Mouse (Mus musculus): Measurements from ENCODE around the gene Myh6. TPM values are rescaled to one million over a fixed set of nuclear protein-coding genes. Genes with fewer than 3 reads are reported as not detected.
"Not testable (repeated sequence)": the region's sequence is repeated elsewhere in the genome, so short reads cannot be mapped to it uniquely, and the experiment has no call there.

Gene Myh6
- polyA plus RNA-seq, 1 experiment from 2014 or later = 0.51 TPM

DNA sequence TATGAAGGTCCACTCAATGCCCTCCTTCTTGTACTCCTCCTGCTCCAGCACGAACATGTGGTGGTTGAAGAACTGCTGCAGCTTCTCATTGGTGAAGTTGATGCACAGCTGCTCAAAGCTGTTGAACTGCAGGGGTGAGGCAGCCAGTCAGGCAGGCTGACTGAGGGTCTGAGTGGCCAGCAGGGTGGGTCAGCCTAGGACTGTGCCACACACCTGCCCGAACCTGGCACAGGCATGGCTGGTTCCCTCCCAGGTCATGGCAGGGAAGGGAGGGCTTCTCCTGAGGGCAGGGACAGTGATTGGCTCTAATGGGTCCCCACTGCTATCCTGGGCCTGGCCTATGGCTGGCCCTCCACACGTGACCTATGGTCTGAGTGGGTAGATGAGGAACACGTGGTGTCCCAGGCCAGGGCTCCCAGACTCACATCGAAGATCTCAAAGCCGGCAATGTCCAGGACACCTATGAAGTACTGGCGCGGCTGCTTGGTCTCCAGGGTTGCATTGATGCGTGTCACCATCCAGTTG lies 21.7 kb upstream of the Myh6 start:
- not testable (repeated sequence) for H3K27me3 ChIP-seq (ENCODE audit: control insufficient read depth, insufficient read depth, low read depth, low read length); H3K4me1 ChIP-seq (ENCODE audit: control insufficient read depth, low read depth, low read length); H3K9me3 ChIP-seq (replicated peaks; ENCODE audit: control insufficient read depth, low read length); H3K4me3 ChIP-seq (ENCODE audit: low read depth, low read length); H3K36me3 ChIP-seq (ENCODE audit: control insufficient read depth, insufficient read depth); H3K4me2 ChIP-seq (ENCODE audit: low read depth, low read length); H3K27ac ChIP-seq (ENCODE audit: low read length); H3K9ac ChIP-seq (ENCODE audit: low read depth, low read length); ATAC-seq (ENCODE audit: low read depth)
- 72% methylated on average over 9 of the region's 9 CpGs for WGBS (ENCODE audit: insufficient replicate concordance)

DNA sequence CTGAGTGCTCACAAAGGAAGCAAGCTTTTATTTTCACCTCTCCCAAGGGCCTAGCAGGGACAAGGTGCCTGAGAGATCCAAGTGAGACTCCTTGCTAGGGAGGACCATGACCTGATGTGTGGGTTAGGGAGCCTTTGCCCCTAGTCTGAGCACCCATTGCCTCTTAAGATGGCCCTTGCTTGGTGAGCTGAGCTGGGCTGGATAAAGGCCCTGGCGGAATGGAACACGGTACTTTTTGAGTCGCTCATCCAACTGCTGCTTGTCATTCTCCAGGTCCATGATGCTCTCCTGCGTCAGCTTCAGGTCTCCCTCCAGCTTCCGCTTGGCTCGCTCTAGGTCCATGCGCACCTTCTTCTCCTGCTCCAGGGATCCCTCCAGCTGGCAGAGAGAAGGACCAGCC lies 15.2 kb upstream of the Myh6 start:
- H3K27me3 ChIP-seq (ENCODE audit: control insufficient read depth, insufficient read depth, low read depth, low read length) = no peaks in the 10 kb centered on the region
- H3K4me1 ChIP-seq (ENCODE audit: control insufficient read depth, low read depth, low read length) = no peaks in the 10 kb centered on the region
- H3K4me2 ChIP-seq (ENCODE audit: low read depth, low read length) = no peak overlapping the region
- H3K36me3 ChIP-seq (ENCODE audit: control insufficient read depth, insufficient read depth) = no peaks in the 10 kb centered on the region
- no peak overlapping the region for H3K4me3 ChIP-seq (ENCODE audit: low read depth, low read length)
- ATAC-seq (ENCODE audit: low read depth) = no peak
- no peaks in the 10 kb centered on the region for H3K9me3 ChIP-seq (replicated peaks; ENCODE audit: control insufficient read depth, low read length)
- H3K27ac ChIP-seq (ENCODE audit: low read length) = no peak overlapping the region
- H3K9ac ChIP-seq (ENCODE audit: low read depth, low read length) = no peak overlapping the region
- 78% methylated on average over 7 of the region's 7 CpGs for WGBS (ENCODE audit: insufficient replicate concordance)

DNA sequence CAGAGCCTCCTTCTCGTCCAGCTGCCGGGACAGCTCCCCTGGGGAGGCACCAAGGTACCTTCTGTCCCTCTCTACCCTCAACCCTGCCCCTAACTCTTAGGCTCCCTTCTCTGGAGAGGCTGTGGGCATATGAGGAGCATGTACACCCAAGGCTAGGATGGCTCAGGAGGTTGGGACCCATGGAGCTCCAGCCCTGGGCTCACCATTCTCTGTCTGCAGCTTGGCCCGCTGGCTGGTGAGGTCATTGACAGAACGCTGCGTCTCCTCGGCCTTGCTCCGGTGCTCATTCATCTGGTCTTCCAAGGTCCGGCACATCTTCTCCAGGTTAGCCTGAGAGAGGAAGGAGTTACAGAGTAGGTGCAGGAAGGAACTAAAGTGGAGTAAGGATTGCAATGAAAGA lies 11.9 kb upstream of the Myh6 start:
- no peak overlapping the region for H3K9ac ChIP-seq (ENCODE audit: low read depth, low read length)
- H3K9me3 ChIP-seq (replicated peaks; ENCODE audit: control insufficient read depth, low read length) = no peaks in the 10 kb centered on the region
- no peaks in the 10 kb centered on the region for H3K36me3 ChIP-seq (ENCODE audit: control insufficient read depth, insufficient read depth)
- WGBS (ENCODE audit: insufficient replicate concordance) = 77% methylated on average over 8 of the region's 8 CpGs
- H3K27ac ChIP-seq (ENCODE audit: low read length) = no peak overlapping the region
- no peak overlapping the region for H3K4me2 ChIP-seq (ENCODE audit: low read depth, low read length)
- H3K4me1 ChIP-seq (ENCODE audit: control insufficient read depth, low read depth, low read length) = no peaks in the 10 kb centered on the region
- no peak for ATAC-seq (ENCODE audit: low read depth)
- H3K4me3 ChIP-seq (ENCODE audit: low read depth, low read length) = no peak overlapping the region
- no peaks in the 10 kb centered on the region for H3K27me3 ChIP-seq (ENCODE audit: control insufficient read depth, insufficient read depth, low read depth, low read length)

DNA sequence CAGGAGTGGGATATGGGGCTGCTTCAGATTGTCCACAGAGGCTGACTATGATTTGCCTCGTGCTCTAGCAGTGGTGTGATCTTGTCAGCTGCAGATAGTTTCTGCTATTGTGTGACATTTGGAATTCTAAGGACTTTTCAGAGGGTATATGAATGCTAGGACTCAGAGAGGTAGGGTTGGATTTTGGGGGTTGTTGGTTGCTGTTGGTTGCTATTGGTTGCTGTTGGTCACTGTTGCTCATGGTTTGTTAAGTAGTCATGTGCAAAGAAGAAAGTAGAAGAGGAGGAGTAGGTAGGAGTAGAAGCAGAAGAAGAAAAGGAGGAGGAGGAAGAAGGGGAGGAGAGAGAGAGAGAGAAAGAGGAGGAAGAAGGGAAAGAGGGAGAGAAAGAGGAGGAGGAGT lies 9.9 kb upstream of the Myh6 start, which contains the start of gene Gm17428:
Gene Gm17428, plus strand, starts transcription at position 301 of the 400 bp plus-strand sequence.
- H3K27me3 ChIP-seq (ENCODE audit: control insufficient read depth, insufficient read depth, low read depth, low read length) = no peaks in the 10 kb centered on the region
- H3K4me3 ChIP-seq (ENCODE audit: low read depth, low read length) = no peak within 1 kb of the TSS
- H3K9me3 ChIP-seq (replicated peaks; ENCODE audit: control insufficient read depth, low read length) = no peaks in the 10 kb centered on the region
- no peak within 1 kb of the TSS for H3K9ac ChIP-seq (ENCODE audit: low read depth, low read length)
- ATAC-seq (ENCODE audit: low read depth) = no peak
- H3K4me2 ChIP-seq (ENCODE audit: low read depth, low read length) = no peak within 1 kb of the TSS
- H3K36me3 ChIP-seq (ENCODE audit: control insufficient read depth, insufficient read depth) = no peaks in the 10 kb centered on the region
- H3K4me1 ChIP-seq (ENCODE audit: control insufficient read depth, low read depth, low read length) = no peaks in the 10 kb centered on the region
- 42% methylated on average over 1 of the region's 1 CpGs for WGBS (ENCODE audit: insufficient replicate concordance)
- no peak within 1 kb of the TSS for H3K27ac ChIP-seq (ENCODE audit: low read length)

DNA sequence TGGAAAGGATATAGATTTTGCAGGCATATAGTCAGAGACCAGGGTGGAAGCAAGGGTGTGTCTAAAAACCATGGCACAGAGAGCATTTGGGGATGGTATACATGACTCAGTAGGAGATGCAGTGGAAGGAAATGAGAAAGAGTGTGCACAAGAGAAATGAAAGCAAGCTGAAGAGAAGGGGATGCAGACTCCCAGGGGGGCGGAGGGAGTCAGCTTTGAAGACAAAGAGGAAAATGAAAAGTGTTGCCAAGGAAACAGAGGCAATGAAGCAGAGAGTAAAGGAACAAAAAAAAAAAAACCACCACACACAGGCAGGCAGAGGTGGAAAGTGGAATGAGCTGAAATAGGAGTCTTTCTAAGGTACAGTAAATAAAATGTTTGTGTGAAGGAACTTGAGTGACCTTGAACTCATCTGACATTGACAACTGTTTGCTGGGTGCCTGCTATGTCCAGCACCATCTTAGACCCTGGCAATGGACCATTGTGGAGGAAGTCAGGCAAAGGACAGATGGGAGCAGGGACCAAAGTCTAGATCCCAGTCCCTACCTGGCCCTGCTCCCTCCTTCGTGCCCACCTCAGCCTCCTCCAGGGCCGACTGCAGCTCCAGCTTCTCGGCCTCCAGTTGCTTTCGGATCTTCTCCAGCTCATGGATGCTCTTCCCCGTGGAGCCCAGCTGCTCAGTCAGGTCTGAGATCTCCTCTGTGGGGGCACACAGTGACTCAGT lies 7.5 kb upstream of the Myh6 start:
- no peaks in the 10 kb centered on the region for H3K9me3 ChIP-seq (replicated peaks; ENCODE audit: control insufficient read depth, low read length)
- H3K4me2 ChIP-seq (ENCODE audit: low read depth, low read length) = no peak overlapping the region
- no peak overlapping the region for H3K9ac ChIP-seq (ENCODE audit: low read depth, low read length)
- H3K4me1 ChIP-seq (ENCODE audit: control insufficient read depth, low read depth, low read length) = no peaks in the 10 kb centered on the region
- no peaks in the 10 kb centered on the region for H3K27me3 ChIP-seq (ENCODE audit: control insufficient read depth, insufficient read depth, low read depth, low read length)
- H3K4me3 ChIP-seq (ENCODE audit: low read depth, low read length) = no peak overlapping the region
- WGBS (ENCODE audit: insufficient replicate concordance) = 59% methylated on average over 6 of the region's 6 CpGs
- H3K27ac ChIP-seq (ENCODE audit: low read length) = no peak overlapping the region
- ATAC-seq (ENCODE audit: low read depth) = no peak
- H3K36me3 ChIP-seq (ENCODE audit: control insufficient read depth, insufficient read depth) = no peaks in the 10 kb centered on the region

DNA sequence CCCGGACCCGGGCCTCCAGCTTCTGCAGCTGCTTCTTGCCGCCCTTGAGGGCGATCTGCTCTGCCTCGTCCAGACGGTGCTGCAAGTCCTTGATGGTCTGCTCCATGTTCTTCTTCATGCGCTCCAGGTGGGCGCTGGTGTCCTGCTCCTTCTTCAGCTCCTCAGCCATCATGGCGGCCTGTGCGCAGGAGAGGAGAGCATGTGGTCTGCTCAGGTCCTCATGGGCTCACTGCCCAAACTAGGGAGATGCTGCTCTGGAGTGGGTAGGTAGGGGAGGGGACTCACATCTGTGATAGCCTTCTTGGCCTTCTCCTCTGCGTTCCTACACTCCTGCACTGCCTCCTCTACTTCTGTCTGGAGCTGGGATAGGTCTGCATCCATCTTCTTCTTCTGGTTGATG lies 6.1 kb upstream of the Myh6 start:
- not testable (repeated sequence) for H3K4me1 ChIP-seq (ENCODE audit: control insufficient read depth, low read depth, low read length); H3K9ac ChIP-seq (ENCODE audit: low read depth, low read length); ATAC-seq (ENCODE audit: low read depth); H3K36me3 ChIP-seq (ENCODE audit: control insufficient read depth, insufficient read depth); H3K27ac ChIP-seq (ENCODE audit: low read length); H3K4me3 ChIP-seq (ENCODE audit: low read depth, low read length); H3K9me3 ChIP-seq (replicated peaks; ENCODE audit: control insufficient read depth, low read length); H3K27me3 ChIP-seq (ENCODE audit: control insufficient read depth, insufficient read depth, low read depth, low read length); H3K4me2 ChIP-seq (ENCODE audit: low read depth, low read length)
- WGBS (ENCODE audit: insufficient replicate concordance) = 77% methylated on average over 9 of the region's 11 CpGs

DNA sequence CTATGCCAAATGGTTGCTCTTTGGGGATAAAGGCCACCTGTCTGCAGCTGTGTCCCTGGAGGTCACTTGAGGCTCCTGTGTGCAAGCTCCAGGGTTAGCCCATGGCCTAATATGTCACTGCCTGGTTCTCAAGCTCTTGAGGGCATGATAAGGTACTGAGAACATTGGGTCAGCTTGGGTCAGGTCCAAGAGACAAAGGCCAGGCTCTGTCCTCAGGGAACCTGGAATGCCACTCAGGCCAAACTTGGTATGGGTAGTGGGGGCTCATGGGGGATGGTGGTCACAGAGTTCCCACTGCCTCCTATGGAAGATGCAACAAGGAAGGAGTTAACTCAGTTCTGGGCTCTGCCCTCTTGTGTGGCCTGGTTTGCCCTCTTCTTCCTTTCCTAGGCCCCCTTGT lies 1.6 kb upstream of the Myh6 start:
- H3K4me1 ChIP-seq (ENCODE audit: control insufficient read depth, low read depth, low read length) = no peaks in the 10 kb centered on the region
- H3K27ac ChIP-seq (ENCODE audit: low read length) = no peak overlapping the region
- H3K4me2 ChIP-seq (ENCODE audit: low read depth, low read length) = no peak overlapping the region
- H3K9me3 ChIP-seq (replicated peaks; ENCODE audit: control insufficient read depth, low read length) = no peaks in the 10 kb centered on the region
- no peaks in the 10 kb centered on the region for H3K36me3 ChIP-seq (ENCODE audit: control insufficient read depth, insufficient read depth)
- H3K27me3 ChIP-seq (ENCODE audit: control insufficient read depth, insufficient read depth, low read depth, low read length) = no peaks in the 10 kb centered on the region
- H3K9ac ChIP-seq (ENCODE audit: low read depth, low read length) = no peak overlapping the region
- no peak overlapping the region for H3K4me3 ChIP-seq (ENCODE audit: low read depth, low read length)
- no peak for ATAC-seq (ENCODE audit: low read depth)

DNA sequence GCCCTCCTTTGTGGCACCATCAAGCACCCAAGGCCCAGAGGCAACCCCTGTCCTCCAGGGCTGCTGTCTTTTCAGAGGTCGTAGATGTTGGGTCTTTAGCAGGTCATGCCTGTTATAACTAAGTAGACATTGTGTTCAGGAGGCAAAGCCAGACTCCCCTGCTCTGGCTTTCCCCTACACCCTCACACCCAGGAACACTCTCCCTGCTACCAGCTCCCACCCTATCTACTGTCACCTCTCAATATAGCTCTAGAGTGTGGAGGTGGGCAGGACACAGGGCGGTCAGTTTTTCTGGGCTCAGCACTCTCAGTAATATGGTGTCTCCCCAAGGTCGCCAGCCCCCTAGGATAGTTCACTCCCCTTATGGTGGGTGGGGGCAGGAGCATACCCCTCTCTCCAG lies 1.1 kb upstream of the Myh6 start:
- Histone ChIP-seq H3K27me3 (ENCODE audit: control insufficient read depth, insufficient read depth, low read depth, low read length) (no peaks in the 10 kb centered on the region), H3K36me3 (ENCODE audit: control insufficient read depth, insufficient read depth) (no peaks in the 10 kb centered on the region), H3K9ac (ENCODE audit: low read depth, low read length) (no peak overlapping the region), H3K27ac (ENCODE audit: low read length) (no peak overlapping the region), H3K4me3 (ENCODE audit: low read depth, low read length) (no peak overlapping the region), H3K9me3 (replicated peaks; ENCODE audit: control insufficient read depth, low read length) (no peaks in the 10 kb centered on the region), H3K4me2 (ENCODE audit: low read depth, low read length) (no peak overlapping the region), H3K4me1 (ENCODE audit: control insufficient read depth, low read depth, low read length) (no peaks in the 10 kb centered on the region)
- 73% methylated on average over 3 of the region's 3 CpGs for WGBS (ENCODE audit: insufficient replicate concordance)
- ATAC-seq (ENCODE audit: low read depth) = no peak

DNA sequence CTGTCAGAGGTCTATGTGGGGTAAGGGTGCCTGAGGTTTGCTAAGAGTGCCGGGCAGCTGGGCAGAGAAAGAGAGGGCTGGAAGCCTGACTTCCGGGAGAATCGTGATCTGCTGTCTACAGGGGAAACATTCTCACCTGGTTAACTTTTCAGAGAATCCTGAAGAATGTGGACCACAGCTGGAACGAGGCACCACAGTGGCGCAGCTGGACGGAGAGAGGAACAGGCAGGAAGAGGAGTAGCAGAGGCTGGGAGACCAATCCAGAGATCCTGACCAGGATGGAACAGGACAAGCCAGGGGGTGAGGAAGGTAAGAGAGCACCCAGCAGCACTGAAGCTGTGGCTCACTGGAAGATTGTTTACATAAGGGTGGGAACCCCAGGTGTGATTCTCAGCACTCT lies 1.1 kb downstream of the Myh6 start:
- Histone ChIP-seq H3K27me3 (ENCODE audit: control insufficient read depth, insufficient read depth, low read depth, low read length) (no peaks in the 10 kb centered on the region), H3K4me2 (ENCODE audit: low read depth, low read length) (no peak overlapping the region), H3K36me3 (ENCODE audit: control insufficient read depth, insufficient read depth) (no peaks in the 10 kb centered on the region), H3K4me1 (ENCODE audit: control insufficient read depth, low read depth, low read length) (no peaks in the 10 kb centered on the region), H3K9me3 (replicated peaks; ENCODE audit: control insufficient read depth, low read length) (no peaks in the 10 kb centered on the region), H3K27ac (ENCODE audit: low read length) (no peak overlapping the region), H3K4me3 (ENCODE audit: low read depth, low read length) (no peak overlapping the region), H3K9ac (ENCODE audit: low read depth, low read length) (no peak overlapping the region)
- 53% methylated on average over 6 of the region's 6 CpGs for whole genome bisulfite sequencing (ENCODE audit: insufficient replicate concordance)
- ATAC-seq (ENCODE audit: low read depth) = no peak
